Mouse (Mus musculus) heart, adult 2 months (tissue): ENCODE measurements at regions not wholly inside any gene's neighbourhood (a gene's known extent, or its start where the extent isn't known, plus 50 kb on each side); places are given as distances from the start of the nearest gene placed in this dataset.

ENCODE experiments used
- DNase-seq, 2 experiments: peaks; one replicate each; pipeline ENCODE4 v3.0.0; 2021
- H3K27ac ChIP-seq: fragments of 200-600 bp; 2 replicates; pipeline ENCODE4 v1.8.1; 2022
- H3K27me3 ChIP-seq: fragments of 200-500 bp; 2 replicates; pipeline ENCODE4 v1.6.1; 2012; ENCODE audit warnings: mild to moderate bottlenecking, low read length, inconsistent platforms, mixed read lengths; ENCODE audit not compliant: control insufficient read depth, insufficient read depth
- H3K36me3 ChIP-seq: fragments of 200-500 bp; 2 replicates; pipeline ENCODE4 v1.6.1; 2012; ENCODE audit warnings: low read length, inconsistent platforms; ENCODE audit not compliant: control insufficient read depth, insufficient read depth
- H3K4me1 ChIP-seq: fragments of 200-500 bp; 2 replicates; pipeline ENCODE4 v1.6.1; 2011; ENCODE audit warnings: low read length; ENCODE audit not compliant: control insufficient read depth, insufficient read depth
- H3K4me3 ChIP-seq: fragments of 200-600 bp; 2 replicates; pipeline ENCODE4 v1.8.1; 2022
- H3K79me2 ChIP-seq: fragments of 200-500 bp; replicated peaks from 2 replicates; pipeline ENCODE4 v1.6.1; 2012; ENCODE audit warnings: mild to moderate bottlenecking, inconsistent platforms, low read length, moderate library complexity, mixed read lengths; ENCODE audit not compliant: control insufficient read depth, insufficient read depth
- H3K9ac ChIP-seq: fragments of 200-500 bp; 2 replicates; pipeline ENCODE4 v1.6.1; 2012; ENCODE audit warnings: low read depth, mild to moderate bottlenecking, control low read depth, inconsistent platforms, low read length, mixed read lengths
- CTCF ChIP-seq: fragments of 200-600 bp; IDR thresholded peaks from 2 replicates; pipeline ENCODE4 v1.8.1; 2022; ENCODE audit warnings: antibody characterized with exemption, mild to moderate bottlenecking, moderate library complexity
- EP300 ChIP-seq: fragments of 200-500 bp; IDR thresholded peaks from 2 replicates; pipeline ENCODE4 v1.6.1; 2011; ENCODE audit warnings: low read depth, low read length, control low read depth; ENCODE audit not compliant: insufficient read depth
- POLR2A ChIP-seq: fragments of 200-500 bp; IDR thresholded peaks from 2 replicates; pipeline ENCODE4 v1.6.1; 2011; ENCODE audit warnings: mild to moderate bottlenecking, low read depth, low read length, control low read depth; ENCODE audit not compliant: insufficient read depth
- WGBS: fragments of 180-500 bp; shearing (Covaris S2); methylation state at CpG from one replicate; pipeline ENCODE4 v1.1.7; 2018; 5-methylcytosine and 5-hydroxymethylcytosine counted together
- intact Hi-C: fragments of 180-260 bp; cut with DNase I; formaldehyde crosslinking; loops from one replicate; pipeline ENCODE4 v1.15.1; 2025

DNA sequence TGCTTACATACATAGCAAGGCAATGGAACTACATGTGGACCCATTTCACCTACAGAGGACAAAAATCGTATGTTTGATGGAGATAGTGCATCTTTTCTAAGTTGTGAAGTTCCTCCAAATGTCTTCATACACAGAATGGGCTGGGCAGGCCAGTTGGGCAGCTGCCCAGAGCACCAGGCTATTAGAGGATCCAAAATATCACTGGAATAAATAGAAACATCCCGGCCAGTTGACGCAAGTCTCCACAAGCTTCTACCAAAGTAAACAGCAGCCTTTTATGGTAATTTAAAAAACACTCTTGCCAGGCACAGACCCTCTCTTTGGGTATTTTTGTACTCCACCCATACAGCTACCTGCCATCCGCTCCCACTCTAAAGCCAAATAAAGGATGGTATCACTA, 400.9 kb downstream of the H2al1j start:
- no peaks in the 10 kb centered on the region for H3K79me2 ChIP-seq
- no peaks in the 10 kb centered on the region; the same call in none of the 2 replicates for H3K4me1 ChIP-seq
- WGBS, result 61% methylated on average over 4 of the region's 4 CpGs
- H3K36me3 ChIP-seq, result no peaks in the 10 kb centered on the region
- no peak for TF ChIP-seq EP300
- no peak for TF ChIP-seq POLR2A
- no peak for TF ChIP-seq CTCF
- H3K9ac ChIP-seq, result no peak overlapping the region
- no peaks in the 10 kb centered on the region for H3K27me3 ChIP-seq
- intact Hi-C loops, result no loop called here
- peak overlapping the region; percentile 81 for H3K27ac ChIP-seq
- DNase-seq, result peak in 1 of 2 experiments; percentile 54
- H3K4me3 ChIP-seq, result no peak overlapping the region

- intact Hi-C loops, result no loop called here
- no peaks in the 10 kb centered on the region; the same call in none of the 2 replicates for H3K4me1 ChIP-seq
- H3K36me3 ChIP-seq, result no peaks in the 10 kb centered on the region
- no peak for TF ChIP-seq POLR2A
- TF ChIP-seq EP300, result no peak
- TF ChIP-seq CTCF, result no peak
- no peak overlapping the region for H3K4me3 ChIP-seq
- H3K9ac ChIP-seq, result no peak overlapping the region
- DNase-seq, result no peak
- no peaks in the 10 kb centered on the region for H3K27me3 ChIP-seq
- WGBS, result 80% methylated on average over 6 of the region's 6 CpGs
- H3K79me2 ChIP-seq, result no peaks in the 10 kb centered on the region
- H3K27ac ChIP-seq, result no peak overlapping the region
Measured at GRCm38 (mm10) chrX:11729992-11730391, 402.4 kb downstream of the H2al1j start.

DNA sequence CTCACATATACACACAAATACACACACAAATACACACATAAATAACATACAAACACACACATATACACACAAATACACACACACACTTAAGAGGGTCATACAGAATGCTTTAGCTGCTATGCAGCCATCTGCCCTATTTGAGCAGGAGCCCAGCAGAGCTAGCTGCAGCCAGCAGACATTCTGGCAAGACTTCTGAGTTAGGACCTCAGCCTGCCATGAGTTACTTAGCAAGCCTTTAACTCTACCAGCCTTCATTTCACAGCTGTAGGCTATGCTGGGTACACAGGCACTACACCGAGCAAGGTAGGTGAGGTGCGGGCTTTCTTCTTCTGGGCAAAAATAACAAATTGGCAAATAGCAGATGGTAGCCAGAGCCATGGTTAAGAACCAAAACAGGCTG, 404.7 kb downstream of the H2al1j start:
- Histone ChIP-seq H3K27me3 (no peaks in the 10 kb centered on the region), H3K9ac (no peak overlapping the region), H3K4me3 (no peak overlapping the region), H3K27ac (no peak overlapping the region), H3K79me2 (no peaks in the 10 kb centered on the region), H3K4me1 (no peaks in the 10 kb centered on the region; the same call in none of the 2 replicates), H3K36me3 (no peaks in the 10 kb centered on the region)
- WGBS, result 79% methylated on average over 2 of the region's 2 CpGs
- intact Hi-C loops, result loop anchor here (1.0 kb wide), 1 partner anchor 21 kb away; no protein-coding TSS in a partner anchor
- peak in 1 of 2 experiments; percentile 14 for DNase-seq
- TF ChIP-seq EP300 (no peak), POLR2A (no peak), CTCF (no peak)

GRCm38 (mm10) chrX:11734505-11735435, 407.1 kb downstream of the H2al1j start:
- H3K27me3 ChIP-seq, result no peaks in the 10 kb centered on the region
- no peak for DNase-seq

GRCm38 (mm10) chrX:11735516-11736170, 408.0 kb downstream of the H2al1j start:
- Histone ChIP-seq H3K36me3 (no peaks in the 10 kb centered on the region), H3K4me3 (no peak overlapping the region), H3K27me3 (no peaks in the 10 kb centered on the region), H3K9ac (no peak overlapping the region), H3K27ac (peak overlapping the region; percentile 23; the same call in 1 of the 2 replicates), H3K4me1 (no peaks in the 10 kb centered on the region; the same call in none of the 2 replicates), H3K79me2 (no peaks in the 10 kb centered on the region)
- TF ChIP-seq CTCF (no peak), EP300 (no peak), POLR2A (no peak)
- 26% methylated on average over 17 of the region's 17 CpGs for WGBS
- intact Hi-C loops, result no loop called here
- DNase-seq, result peak; percentile 74 to 80

More at GRCm38 (mm10) chrX:11734505-11735435, 407.1 kb downstream of the H2al1j start:
- no peaks in the 10 kb centered on the region for H3K79me2 ChIP-seq
- H3K9ac ChIP-seq, result no peak overlapping the region
- no peaks in the 10 kb centered on the region; the same call in none of the 2 replicates for H3K4me1 ChIP-seq
- no peaks in the 10 kb centered on the region for H3K36me3 ChIP-seq
- no peak for TF ChIP-seq EP300
- no peak for TF ChIP-seq POLR2A
- TF ChIP-seq CTCF, result no peak
- intact Hi-C loops, result no loop called here
- 67% methylated on average over 27 of the region's 27 CpGs for WGBS
- H3K27ac ChIP-seq, result peak overlapping the region; percentile 23; the same call in 1 of the 2 replicates
- H3K4me3 ChIP-seq, result no peak overlapping the region

- Histone ChIP-seq H3K27ac (no peak overlapping the region), H3K4me1 (no peaks in the 10 kb centered on the region; the same call in none of the 2 replicates), H3K9ac (no peak overlapping the region), H3K79me2 (no peaks in the 10 kb centered on the region), H3K27me3 (no peaks in the 10 kb centered on the region), H3K4me3 (no peak overlapping the region), H3K36me3 (no peaks in the 10 kb centered on the region)
- intact Hi-C loops, result no loop called here
- WGBS, result 67% methylated on average over 3 of the region's 3 CpGs
- TF ChIP-seq EP300 (0 out of 2 replicates have a peak, but pooled peaks have one; percentile 13), POLR2A (no peak)
- DNase-seq, result peak in 1 of 2 experiments; percentile 44
Measured at GRCm38 (mm10) chrX:11736481-11736880, 408.9 kb downstream of the H2al1j start.
